ENCODE assay signal across 12 mouse cellular contexts in the genomic region with DNA sequence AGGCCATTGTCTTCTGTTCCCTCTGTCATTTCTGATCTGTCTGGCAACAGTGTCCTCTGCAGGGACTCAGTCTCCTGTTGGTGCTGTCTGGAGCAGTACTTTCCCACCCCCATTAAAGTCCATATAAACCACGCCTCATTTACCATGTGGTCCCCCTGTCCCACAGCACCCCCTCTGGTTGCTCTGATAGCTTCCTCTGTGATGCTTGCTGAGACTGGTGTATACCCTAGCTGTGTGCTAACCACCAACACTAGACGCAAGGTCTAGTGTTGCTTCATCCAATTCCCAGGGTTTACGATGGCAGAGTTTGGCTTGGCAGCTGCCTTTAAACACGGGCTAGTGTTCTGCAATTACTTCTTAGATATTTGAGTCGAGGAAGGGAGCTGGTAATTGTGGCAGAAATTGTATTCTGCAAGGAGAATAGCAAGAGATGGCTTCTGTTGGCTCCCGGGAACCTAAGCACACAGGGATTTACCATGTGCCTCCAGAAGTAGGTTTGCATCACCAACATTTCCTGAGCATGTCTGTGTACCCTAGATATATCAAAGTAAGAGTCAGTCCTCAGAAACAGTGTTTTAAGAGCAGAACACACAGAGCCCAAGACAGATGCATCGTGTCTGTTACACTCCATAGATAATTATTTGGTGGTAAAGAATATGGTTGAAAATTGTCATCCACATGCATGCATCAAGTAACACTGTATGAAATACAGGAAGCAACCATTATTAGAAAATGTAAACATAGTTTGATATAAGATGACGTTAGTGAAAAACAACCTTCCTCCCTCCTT.
DNase-seq lines count a peak whose midpoint lies in the region; ATAC-seq lines count a peak whose summit lies in the region.
"Had no signal": no experiment of that assay in that cellular context is flagged by ENCODE, and none has a peak within 500 bp of the region (broad histone marks: within the 10 kb centered on the region; RNA-seq: fewer than 3 reads in every experiment).

No protein-coding gene starts in this region.

- H3K27me3 ChIP-seq in heart, embryonic 11.5 days (ENCODE audit: control insufficient read depth, insufficient read depth, low read length) = no peaks in the 10 kb centered on the region
- no peaks in the 10 kb centered on the region for H3K27me3 ChIP-seq in hindbrain, embryonic 14.5 days (ENCODE audit: control insufficient read depth, insufficient read depth, low read length)

- H3K9ac ChIP-seq in heart, embryonic 11.5 days (ENCODE audit: low read depth, low read length) = no peak overlapping the region
- H3K9ac ChIP-seq in hindbrain, embryonic 14.5 days = no peak overlapping the region

- ATAC-seq in heart, embryonic 11.5 days (replicated peaks; ENCODE audit: insufficient number of reproducible peaks, low FRiP score, low TSS enrichment) = no peak
- ATAC-seq in hindbrain, embryonic 14.5 days (ENCODE audit: low FRiP score) = no peak
- ATAC-seq: hindbrain, embryonic 16.5 days; midbrain, embryonic 16.5 days had no signal

- DNase-seq in heart, adult 11 months = peak; percentile 83
- DNase-seq in spleen, postnatal 36 days (ENCODE audit: low spot score in 2 of 2) = peak; percentile 6 to 12
- no peak for DNase-seq in spleen, adult 12 weeks (ENCODE audit: low spot score)
- DNase-seq in large intestine, adult 2 months (ENCODE audit: low read depth, low spot score) = peak; percentile 4
- peak; percentile 38 for DNase-seq in thymus, postnatal 25 days
- DNase-seq in cerebellum, adult 9-11 months = no peak
- no peak for DNase-seq in hindbrain, embryonic 14.5 days (ENCODE audit: low spot score)
- DNase-seq: layer of hippocampus, adult 9-11 months had no signal

- H3K4me3 ChIP-seq in heart, embryonic 11.5 days (ENCODE audit: low read depth, low read length) = no peak overlapping the region
- H3K4me3 ChIP-seq in hindbrain, embryonic 14.5 days (replicated peaks; ENCODE audit: low read length) = no peak overlapping the region

- H3K27ac ChIP-seq in heart, embryonic 11.5 days (ENCODE audit: low read depth, low read length) = no peak overlapping the region
- H3K27ac ChIP-seq in hindbrain, embryonic 14.5 days = no peak overlapping the region

- no peaks in the 10 kb centered on the region for H3K9me3 ChIP-seq in heart, embryonic 11.5 days (replicated peaks; ENCODE audit: control insufficient read depth, low read length)
- H3K9me3 ChIP-seq in hindbrain, embryonic 14.5 days (ENCODE audit: control insufficient read depth, low read length) = no peaks in the 10 kb centered on the region

- H3K4me2 ChIP-seq in heart, embryonic 11.5 days = no peak overlapping the region
- H3K4me2 ChIP-seq in hindbrain, embryonic 14.5 days (replicated peaks) = no peak overlapping the region
- H3K4me2 ChIP-seq: liver, embryonic 11.5 days had no signal

- H3K36me3 ChIP-seq in heart, embryonic 11.5 days (ENCODE audit: control insufficient read depth, insufficient read depth, low read length) = no peaks in the 10 kb centered on the region
- no peaks in the 10 kb centered on the region for H3K36me3 ChIP-seq in hindbrain, embryonic 14.5 days (replicated peaks; ENCODE audit: control insufficient read depth, insufficient read depth)

- 83% methylated on average over 8 of the region's 8 CpGs for WGBS in heart, embryonic 11.5 days (ENCODE audit: insufficient replicate concordance)
- 56% methylated on average over 8 of the region's 8 CpGs for WGBS in large intestine, adult 2 months
- 87% methylated on average over 8 of the region's 8 CpGs for WGBS in hindbrain, embryonic 14.5 days

- H3K4me1 ChIP-seq in heart, embryonic 11.5 days (ENCODE audit: control insufficient read depth, insufficient read depth, low read length) = no peaks in the 10 kb centered on the region
- H3K4me1 ChIP-seq in hindbrain, embryonic 14.5 days (replicated peaks; ENCODE audit: control insufficient read depth, insufficient read depth, low read length) = no peaks in the 10 kb centered on the region

Comparison
In these comparisons a context has a peak if more than half of its experiments do, and no peak if none do; other contexts are left out.
1. DNase-seq: peak in heart, adult 11 months (single experiment), spleen, postnatal 36 days (2 of 2), large intestine, adult 2 months (single experiment) and thymus, postnatal 25 days (single experiment); none in spleen, adult 12 weeks (single experiment), cerebellum, adult 9-11 months (single experiment) and hindbrain, embryonic 14.5 days (single experiment).